Mouse (Mus musculus) neural tube, embryonic 15.5 days (tissue): ENCODE data around the gene Polg2. TPM values are rescaled to one million over a fixed set of nuclear protein-coding genes. Genes with fewer than 3 reads are reported as not detected.
A peak's percentile ranks its signal among the peaks of the same experiment; 100 is the strongest.
"Not testable (repeated sequence)": the region's sequence is repeated elsewhere in the genome, so short reads cannot be mapped to it uniquely, and the experiment has no call there.

Source experiments
- ATAC-seq: fragments of 200-750 bp; cut with Nextera tagmentation; 2 replicates; pipeline ENCODE4 v1.8.0; 2017; ENCODE audit warnings: mild to moderate bottlenecking, moderate TSS enrichment, moderate library complexity; ENCODE audit not compliant: low FRiP score
- H3K27ac ChIP-seq: fragments of 300-500 bp; sonication (generic); replicated peaks from 2 replicates; pipeline ENCODE4 v1.5.1; 2015; ENCODE audit warnings: mild to moderate bottlenecking, inconsistent platforms
- H3K27me3 ChIP-seq: fragments of 300-500 bp; sonication (generic); replicated peaks from 2 replicates; pipeline ENCODE4 v1.6.1; 2015; ENCODE audit warnings: inconsistent platforms
- H3K36me3 ChIP-seq: fragments of 300-500 bp; sonication (generic); 2 replicates; pipeline ENCODE4 v1.6.1; 2015; ENCODE audit warnings: inconsistent platforms
- H3K4me1 ChIP-seq: fragments of 300-500 bp; sonication (generic); 2 replicates; pipeline ENCODE4 v1.6.1; 2015; ENCODE audit warnings: inconsistent platforms
- H3K4me2 ChIP-seq: fragments of 300-500 bp; sonication (generic); 2 replicates; pipeline ENCODE4 v1.6.1; 2015; ENCODE audit warnings: inconsistent platforms, mild to moderate bottlenecking, moderate library complexity
- H3K4me3 ChIP-seq: fragments of 300-500 bp; sonication (generic); replicated peaks from 2 replicates; pipeline ENCODE4 v1.5.1; 2015; ENCODE audit warnings: mild to moderate bottlenecking, inconsistent platforms
- H3K9ac ChIP-seq: fragments of 300-500 bp; sonication (generic); replicated peaks from 2 replicates; pipeline ENCODE4 v1.6.1; 2015; ENCODE audit warnings: mild to moderate bottlenecking, inconsistent platforms
- H3K9me3 ChIP-seq: fragments of 300-500 bp; sonication (generic); replicated peaks from 2 replicates; pipeline ENCODE4 v1.6.1; 2016; ENCODE audit warnings: inconsistent platforms
- WGBS: fragments of 180-500 bp; shearing (Covaris S2); methylation state at CpG from one replicate; pipeline ENCODE4 v1.1.7; 2015; ENCODE audit warnings: mixed read lengths; 5-methylcytosine and 5-hydroxymethylcytosine counted together
- polyA plus RNA-seq: library from polyadenylated mRNA; unstranded; fragments of >200 nt; fragmentation: Nextera tagmentation; extraction: Ambion mirVana; gene quantifications from 2 replicates; pipeline ENCODE4 v1.2.1, GENCODE M21; 2015

Gene Polg2
- polyA plus RNA-seq, 1 experiment from 2014 or later: 9.1 TPM

- Histone ChIP-seq H3K4me2 (no peak overlapping the region), H3K27ac (no peak overlapping the region), H3K9me3 (no peaks in the 10 kb centered on the region), H3K27me3 (no peaks in the 10 kb centered on the region), H3K9ac (no peak overlapping the region), H3K4me1 (peaks cover 15% of the 10 kb centered on the region), H3K4me3 (no peak overlapping the region), H3K36me3 (peaks cover 70% of the 10 kb centered on the region)
- ATAC-seq: no peak
- WGBS: 79% methylated on average over 3 of the region's 3 CpGs
Observed at GRCm38 (mm10) chr11:106817156-106817555, 37.8 kb upstream of the Polg2 start.

- H3K27ac ChIP-seq: no peak overlapping the region
- no peak overlapping the region for H3K4me2 ChIP-seq
- ATAC-seq: no peak
- peaks cover 14% of the 10 kb centered on the region for H3K4me1 ChIP-seq
- H3K4me3 ChIP-seq: no peak overlapping the region
- no peaks in the 10 kb centered on the region for H3K9me3 ChIP-seq
- H3K36me3 ChIP-seq: peaks cover 74% of the 10 kb centered on the region
- 84% methylated on average over 7 of the region's 7 CpGs for WGBS
- no peaks in the 10 kb centered on the region for H3K27me3 ChIP-seq
- H3K9ac ChIP-seq: no peak overlapping the region
Observed at GRCm38 (mm10) chr11:106816316-106816715, 37.0 kb upstream of the Polg2 start.

- no peak for ATAC-seq
- no peaks in the 10 kb centered on the region for H3K9me3 ChIP-seq
- no peak overlapping the region for H3K4me2 ChIP-seq
- no peak overlapping the region for H3K27ac ChIP-seq
- H3K4me3 ChIP-seq: no peak overlapping the region
- no peaks in the 10 kb centered on the region for H3K27me3 ChIP-seq
- peaks cover 12% of the 10 kb centered on the region for H3K4me1 ChIP-seq
- WGBS: 95% methylated on average over 2 of the region's 2 CpGs
- peaks cover 76% of the 10 kb centered on the region for H3K36me3 ChIP-seq
- no peak overlapping the region for H3K9ac ChIP-seq
Observed at GRCm38 (mm10) chr11:106815761-106816160, 36.4 kb upstream of the Polg2 start.

- no peak overlapping the region for H3K4me3 ChIP-seq
- H3K27me3 ChIP-seq: no peaks in the 10 kb centered on the region
- H3K27ac ChIP-seq: no peak overlapping the region
- H3K36me3 ChIP-seq: peaks cover 78% of the 10 kb centered on the region
- peaks cover 12% of the 10 kb centered on the region for H3K4me1 ChIP-seq
- H3K9ac ChIP-seq: no peak overlapping the region
- 96% methylated on average over 2 of the region's 2 CpGs for WGBS
- no peak for ATAC-seq
- no peak overlapping the region for H3K4me2 ChIP-seq
- no peaks in the 10 kb centered on the region for H3K9me3 ChIP-seq
Observed at GRCm38 (mm10) chr11:106815331-106815730, 36.0 kb upstream of the Polg2 start.

- H3K9me3 ChIP-seq: no peaks in the 10 kb centered on the region
- no peak overlapping the region for H3K27ac ChIP-seq
- no peak overlapping the region for H3K4me2 ChIP-seq
- no peak for ATAC-seq
- peaks cover 12% of the 10 kb centered on the region for H3K4me1 ChIP-seq
- no peak overlapping the region for H3K9ac ChIP-seq
- H3K27me3 ChIP-seq: no peaks in the 10 kb centered on the region
- no peak overlapping the region for H3K4me3 ChIP-seq
- 90% methylated on average over 14 of the region's 14 CpGs for WGBS
- H3K36me3 ChIP-seq: peaks cover 81% of the 10 kb centered on the region
Observed at GRCm38 (mm10) chr11:106814601-106815320, 35.4 kb upstream of the Polg2 start.

- Histone ChIP-seq H3K9me3 (no peaks in the 10 kb centered on the region), H3K4me1 (no peaks in the 10 kb centered on the region), H3K9ac (no peak overlapping the region), H3K27me3 (no peaks in the 10 kb centered on the region), H3K36me3 (peaks cover 74% of the 10 kb centered on the region), H3K4me2 (no peak overlapping the region), H3K4me3 (no peak overlapping the region), H3K27ac (no peak overlapping the region)
- WGBS: 91% methylated on average over 7 of the region's 7 CpGs
- no peak for ATAC-seq
Observed at GRCm38 (mm10) chr11:106812410-106813136, 33.2 kb upstream of the Polg2 start.

- 83% methylated on average over 1 of the region's 1 CpGs for WGBS
- not testable (repeated sequence) for H3K9ac ChIP-seq, H3K9me3 ChIP-seq, H3K4me3 ChIP-seq, H3K27ac ChIP-seq, H3K4me2 ChIP-seq, ATAC-seq, H3K4me1 ChIP-seq, H3K27me3 ChIP-seq
- H3K36me3 ChIP-seq: peaks cover 53% of the 10 kb centered on the region
Observed at GRCm38 (mm10) chr11:106807442-106807841, 28.1 kb upstream of the Polg2 start.

GRCm38 (mm10) chr11:106802069-106802627, 22.8 kb upstream of the Polg2 start:
- 90% methylated on average over 10 of the region's 10 CpGs for WGBS
- peaks cover 73% of the 10 kb centered on the region for H3K36me3 ChIP-seq
- H3K9ac ChIP-seq: no peak overlapping the region
- no peak overlapping the region for H3K27ac ChIP-seq
- no peak for ATAC-seq
- H3K4me3 ChIP-seq: no peak overlapping the region
- no peaks in the 10 kb centered on the region for H3K4me1 ChIP-seq
- no peak overlapping the region for H3K4me2 ChIP-seq
- H3K27me3 ChIP-seq: no peaks in the 10 kb centered on the region
- no peaks in the 10 kb centered on the region for H3K9me3 ChIP-seq

- Histone ChIP-seq H3K36me3 (peaks cover 63% of the 10 kb centered on the region), H3K4me1 (peaks cover 10% of the 10 kb centered on the region), H3K9ac (no peak overlapping the region), H3K4me2 (no peak overlapping the region), H3K27me3 (no peaks in the 10 kb centered on the region), H3K27ac (no peak overlapping the region), H3K9me3 (no peaks in the 10 kb centered on the region), H3K4me3 (no peak overlapping the region)
- WGBS: 80% methylated on average over 9 of the region's 9 CpGs
- ATAC-seq: no peak
Observed at GRCm38 (mm10) chr11:106795679-106796078, 16.3 kb upstream of the Polg2 start.

- no peak overlapping the region for H3K4me2 ChIP-seq
- no peak for ATAC-seq
- peaks cover 47% of the 10 kb centered on the region for H3K36me3 ChIP-seq
- 83% methylated on average over 4 of the region's 4 CpGs for WGBS
- H3K27ac ChIP-seq: no peak overlapping the region
- no peak overlapping the region for H3K4me3 ChIP-seq
- 0 out of 2 replicates have a peak overlapping the region, but pooled peaks have one; percentile 6 for H3K9ac ChIP-seq
- no peaks in the 10 kb centered on the region for H3K9me3 ChIP-seq
- H3K27me3 ChIP-seq: no peaks in the 10 kb centered on the region
- H3K4me1 ChIP-seq: peaks cover 18% of the 10 kb centered on the region
Observed at GRCm38 (mm10) chr11:106793846-106794245, 14.5 kb upstream of the Polg2 start.

- peak overlapping the region; percentile 100 for H3K27ac ChIP-seq
- H3K9me3 ChIP-seq: no peaks in the 10 kb centered on the region
- ATAC-seq: no peak
- H3K4me1 ChIP-seq: peaks cover 37% of the 10 kb centered on the region
- WGBS: 0% methylated on average over 6 of the region's 6 CpGs
- peaks cover 28% of the 10 kb centered on the region for H3K36me3 ChIP-seq
- H3K27me3 ChIP-seq: no peaks in the 10 kb centered on the region
- peak overlapping the region; percentile 90 for H3K4me3 ChIP-seq
- H3K4me2 ChIP-seq: peak overlapping the region; percentile 63
- H3K9ac ChIP-seq: peak overlapping the region; percentile 82
Observed at GRCm38 (mm10) chr11:106789649-106790048, 10.3 kb upstream of the Polg2 start.
